Mouse (Mus musculus): ENCODE measurements at regions not wholly inside any gene's neighbourhood (a gene's known extent, or its start where the extent isn't known, plus 50 kb on each side); places are given as distances from the start of the nearest gene placed in this dataset.

DNA sequence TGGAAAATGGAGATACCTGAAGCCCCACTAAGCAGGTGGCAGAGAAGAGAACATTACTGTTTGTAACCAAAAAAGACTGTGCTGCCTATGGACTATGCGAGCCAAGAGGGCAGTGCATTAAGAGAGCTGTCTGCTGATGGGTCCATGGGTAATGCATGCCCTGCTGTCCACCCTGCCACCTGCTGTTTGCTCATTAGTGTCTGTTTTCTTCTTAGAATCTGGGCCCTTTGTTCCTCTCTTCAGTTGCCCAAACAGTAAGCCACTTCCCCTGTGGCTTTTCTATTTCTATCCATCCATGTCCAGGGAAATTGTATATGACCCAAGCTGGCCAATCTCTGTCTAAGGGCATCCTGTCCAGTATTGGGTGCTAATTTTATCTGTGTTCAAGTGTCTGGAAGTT, 901.2 kb upstream of the Fam160b2 start:
- TF ChIP-seq NELFE (IDR thresholded peaks at IDR 0.05; ENCODE audit: low read depth, low read length) (no peak), POLR2AphosphoS2 (IDR thresholded peaks at IDR 0.05; ENCODE audit: low read depth, low read length) (no peak), POLR2A (IDR thresholded peaks at IDR 0.05; ENCODE audit: low read depth, low read length) (no peak), CHD2 (IDR thresholded peaks at IDR 0.05; ENCODE audit: low read length) (no peak), USF1 (IDR thresholded peaks at IDR 0.05; ENCODE audit: low read depth, low read length) (no peak), CTCF (conservative IDR thresholded peaks at IDR 0.05 in 1 of 2, IDR thresholded peaks at IDR 0.05 in 1 of 2; ENCODE audit: low read depth in 2 of 2, low read length in 2 of 2) (no peak), KAT2A (IDR thresholded peaks at IDR 0.05; ENCODE audit: insufficient replicate concordance, low read length) (no peak), MAFK (IDR thresholded peaks at IDR 0.05; ENCODE audit: insufficient replicate concordance, low read length) (no peak), ZMIZ1 (IDR thresholded peaks at IDR 0.05; ENCODE audit: low read depth, low read length) (no peak), USF2 (conservative IDR thresholded peaks at IDR 0.05; ENCODE audit: low read depth, low read length) (no peak), BHLHE40 (IDR thresholded peaks at IDR 0.05; ENCODE audit: low read depth, low read length) (no peak), SIN3A (IDR thresholded peaks at IDR 0.05; ENCODE audit: low read length) (no peak)
